Mouse (Mus musculus) G1E (cell line): ENCODE measurements around the gene Vwa3b. TPM values are rescaled to one million over a fixed set of nuclear protein-coding genes. Genes with fewer than 3 reads are reported as not detected.

ENCODE experiments used
- ATAC-seq: 2 replicates; pipeline ENCODE4 v1.8.0; 2016; ENCODE audit warnings: mild to moderate bottlenecking; ENCODE audit not compliant: insufficient number of reproducible peaks, poor library complexity, low FRiP score, severe bottlenecking; ENCODE audit errors: extremely low read depth
- DNase-seq: peaks from one replicate; pipeline ENCODE4 v3.0.0; 2012; ENCODE audit warnings: low spot score
- H3K27me3 ChIP-seq: 2 replicates; pipeline ENCODE4 v1.6.1; 2012; ENCODE audit warnings: mild to moderate bottlenecking, low read length, inconsistent platforms; ENCODE audit not compliant: insufficient read depth
- H3K36me3 ChIP-seq: replicated peaks from 2 replicates; pipeline ENCODE3; 2012; ENCODE audit warnings: mild to moderate bottlenecking, inconsistent platforms
- H3K4me1 ChIP-seq: 2 replicates; pipeline ENCODE4 v1.6.1; 2012; ENCODE audit warnings: low read depth, low read length, inconsistent platforms, mixed read lengths; ENCODE audit not compliant: insufficient read depth
- H3K4me3 ChIP-seq: 2 replicates; pipeline ENCODE4 v1.5.1; 2012; ENCODE audit warnings: low read depth, mild to moderate bottlenecking, inconsistent platforms, low read length, moderate library complexity, mixed read lengths
- H3K9me3 ChIP-seq: replicated peaks from 2 replicates; pipeline ENCODE4 v1.6.1; 2012; ENCODE audit warnings: inconsistent platforms
- CTCF ChIP-seq: IDR thresholded peaks from 2 replicates; pipeline ENCODE4 v1.5.1; 2012; ENCODE audit warnings: low read depth, low read length, inconsistent platforms, mixed read lengths
- GATA1 ChIP-seq: IDR thresholded peaks from 2 replicates; pipeline ENCODE4 v1.6.1; 2012; ENCODE audit warnings: borderline replicate concordance, low read length, inconsistent platforms, mixed read lengths
- GATA2 ChIP-seq: IDR thresholded peaks from 2 replicates; pipeline ENCODE4 v1.6.1; 2012; ENCODE audit warnings: low read depth, low read length, inconsistent platforms, borderline replicate concordance
- POLR2AphosphoS5 ChIP-seq: IDR thresholded peaks from 2 replicates; pipeline ENCODE4 v1.6.1; 2012; ENCODE audit warnings: low read depth, low read length, inconsistent platforms; ENCODE audit not compliant: insufficient replicate concordance
- TAL1 ChIP-seq: conservative IDR thresholded peaks from 2 replicates; pipeline ENCODE4 v1.6.1; 2012; ENCODE audit warnings: low read depth, low read length, inconsistent platforms, mixed read lengths
- polyA plus RNA-seq: library from polyadenylated mRNA; stranded (reverse); fragments of >175 nt; gene quantifications from 2 replicates; pipeline ENCODE4 v1.2.3, GENCODE M21; 2012
- total RNA-seq, 2 experiments: library from RNA; stranded (forward) in 1 of 2; stranded (reverse) in 1 of 2; fragments of 200-1000 nt in 1 of 2; fragments of >200 nt in 1 of 2; fragmentation: Nextera tagmentation in 1 of 2; gene quantifications; 2 replicates each; pipeline ENCODE4 v1.2.3; 2014 to 2017

The Vwa3b gene
- total and polyA plus RNA-seq, 3 experiments = 0.49 TPM; not detected in 2

DNA sequence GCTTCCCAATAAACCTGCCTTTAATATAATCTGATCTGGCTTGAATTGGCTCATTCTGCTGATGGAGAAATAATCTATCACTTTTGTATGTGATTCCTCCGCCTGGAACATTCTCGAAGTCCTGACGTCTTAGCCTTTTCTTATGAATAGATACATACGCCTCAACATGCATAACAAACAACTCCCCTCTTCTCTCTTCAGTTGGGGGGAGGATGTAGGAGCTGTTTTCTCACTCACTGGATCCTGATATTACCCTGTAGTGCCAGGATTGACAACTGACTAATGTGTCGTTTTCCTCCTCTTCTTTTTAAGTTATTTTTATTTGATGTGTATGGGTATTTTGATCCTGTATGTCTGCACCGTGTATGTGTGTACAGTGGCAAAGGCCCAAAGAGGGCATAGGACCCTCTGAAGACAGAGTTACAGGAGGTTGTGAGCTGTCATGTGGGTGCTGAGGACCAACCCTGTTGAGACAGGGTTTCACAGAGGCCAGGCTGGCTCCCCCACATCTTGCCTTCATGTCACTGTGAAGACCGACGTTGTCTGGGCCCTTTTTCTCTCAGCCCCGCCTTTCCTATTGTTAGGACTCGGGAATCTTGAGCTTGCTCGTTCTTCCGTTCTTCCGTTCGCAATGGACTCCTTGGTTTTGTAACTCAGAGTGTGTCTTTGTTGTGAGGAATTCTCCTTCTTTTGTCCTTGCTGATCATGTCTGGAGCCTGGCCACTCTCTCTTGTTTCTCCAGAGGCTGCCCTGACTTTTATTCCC lies 39.8 kb upstream of the Vwa3b start:
- no peaks in the 10 kb centered on the region for H3K9me3 ChIP-seq
- H3K36me3 ChIP-seq = no peaks in the 10 kb centered on the region
- peaks cover 68% of the 10 kb centered on the region for H3K27me3 ChIP-seq
- no peak overlapping the region for H3K4me3 ChIP-seq
- peaks cover 22% of the 10 kb centered on the region for H3K4me1 ChIP-seq
- DNase-seq (no peak), ATAC-seq (no peak)
- TF ChIP-seq POLR2AphosphoS5 (no peak), CTCF (no peak), TAL1 (no peak), GATA1 (no peak), GATA2 (no peak)

DNA sequence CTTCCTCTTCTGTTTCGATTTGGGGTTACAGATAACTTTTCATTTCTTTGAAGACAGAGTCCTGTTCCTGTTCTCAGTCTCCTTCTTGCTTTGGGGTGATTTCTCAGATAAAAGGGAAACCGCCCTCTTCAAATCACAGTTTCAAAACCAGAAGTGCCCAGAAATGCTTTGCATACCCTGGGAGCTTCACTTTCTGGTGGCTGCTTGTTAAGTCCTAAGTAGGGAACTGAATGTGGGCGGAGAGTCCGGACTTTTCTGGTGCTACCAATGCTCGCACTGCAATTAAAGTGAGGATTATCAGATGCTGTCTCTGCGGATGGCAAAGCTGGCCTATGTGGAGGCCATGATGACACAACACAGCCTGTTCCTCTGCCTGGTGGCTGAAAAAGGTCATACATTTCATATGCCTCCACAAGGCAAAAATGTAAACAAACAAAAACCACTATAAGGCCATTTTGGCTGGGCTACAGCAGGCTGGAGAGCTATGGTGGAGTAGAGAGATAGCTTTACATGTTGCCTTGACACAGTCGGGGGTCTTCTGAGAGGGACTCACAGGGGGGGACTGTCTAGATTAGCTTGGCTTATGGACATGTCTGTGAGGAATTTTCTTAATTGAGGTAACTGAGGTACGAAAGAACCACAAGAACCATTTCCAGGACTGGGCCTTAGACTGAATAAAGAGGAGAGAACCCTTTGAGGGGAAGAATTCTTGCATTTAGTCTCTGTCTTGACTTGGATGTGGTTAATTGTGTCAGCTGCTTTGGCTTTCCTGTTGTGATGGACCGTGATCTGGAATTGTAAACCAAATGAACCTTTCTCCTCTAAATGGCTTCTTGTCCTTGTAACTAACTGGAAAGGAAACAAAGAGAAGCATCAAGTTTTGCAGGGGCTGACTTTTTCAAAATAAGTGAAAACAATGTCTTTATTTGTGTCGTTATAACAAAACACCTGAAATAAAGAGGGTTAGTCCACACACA lies 38.9 kb upstream of the Vwa3b start:
- H3K4me1 ChIP-seq = peaks cover 17% of the 10 kb centered on the region
- ATAC-seq (no peak), DNase-seq (no peak)
- H3K9me3 ChIP-seq = no peaks in the 10 kb centered on the region
- H3K27me3 ChIP-seq = peaks cover 68% of the 10 kb centered on the region
- no peak for TF ChIP-seq GATA2
- no peak for TF ChIP-seq GATA1
- TF ChIP-seq TAL1 = no peak
- H3K36me3 ChIP-seq = no peaks in the 10 kb centered on the region
- H3K4me3 ChIP-seq = no peak overlapping the region

DNA sequence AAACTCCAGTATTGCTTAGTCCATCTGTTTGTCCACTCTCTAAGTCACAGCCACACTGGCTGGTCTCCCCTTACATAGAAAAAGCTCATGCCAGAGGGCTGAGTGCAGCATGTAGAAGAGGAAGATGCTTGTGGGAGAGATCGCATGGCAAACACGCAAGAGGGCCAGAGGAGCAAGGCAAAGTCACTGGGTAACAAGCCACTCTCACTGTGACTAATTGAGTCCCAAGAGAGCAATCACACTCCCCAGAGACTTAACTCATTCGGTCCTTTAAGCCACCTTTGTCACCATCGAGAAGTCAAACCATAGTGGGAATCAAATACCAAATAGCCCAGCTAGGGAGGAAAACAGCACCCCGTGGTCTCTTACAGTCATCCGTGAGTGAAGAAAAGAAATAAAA lies 38.2 kb upstream of the Vwa3b start:
- TF ChIP-seq POLR2AphosphoS5 (no peak), TAL1 (no peak), GATA1 (no peak)

DNA sequence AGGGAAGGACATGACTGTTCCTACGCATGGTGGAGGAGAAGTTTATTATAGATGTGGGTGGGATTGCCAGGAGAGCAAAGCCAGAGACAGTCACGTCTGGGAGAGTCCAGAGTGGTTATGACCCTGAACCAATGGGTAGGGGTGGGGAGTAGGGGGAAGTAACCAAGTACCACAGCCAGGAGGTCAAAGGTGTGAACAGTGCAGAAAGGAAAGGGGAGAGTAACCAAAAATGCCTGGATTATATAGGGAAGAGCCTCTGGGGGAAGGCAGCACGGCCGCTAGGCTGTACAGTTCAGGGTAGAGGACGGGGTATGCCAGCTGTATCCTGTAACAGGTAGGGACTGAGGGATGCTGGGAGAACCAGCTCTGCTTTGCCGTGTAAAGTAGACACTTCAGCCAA lies 37.8 kb upstream of the Vwa3b start:
- TF ChIP-seq CTCF (no peak), GATA2 (no peak), GATA1 (no peak), POLR2AphosphoS5 (no peak)
- no peak for ATAC-seq
- H3K4me3 ChIP-seq = no peak overlapping the region
- peaks cover 64% of the 10 kb centered on the region for H3K27me3 ChIP-seq
- DNase-seq = no peak
- peaks cover 12% of the 10 kb centered on the region for H3K4me1 ChIP-seq
- no peaks in the 10 kb centered on the region for H3K36me3 ChIP-seq
- no peaks in the 10 kb centered on the region for H3K9me3 ChIP-seq

More for the DNA sequence above, 38.2 kb upstream of the Vwa3b start:
- Histone ChIP-seq H3K9me3 (no peaks in the 10 kb centered on the region), H3K27me3 (peaks cover 65% of the 10 kb centered on the region), H3K36me3 (no peaks in the 10 kb centered on the region), H3K4me3 (no peak overlapping the region), H3K4me1 (peaks cover 13% of the 10 kb centered on the region)
- DNase-seq (no peak), ATAC-seq (no peak)

DNA sequence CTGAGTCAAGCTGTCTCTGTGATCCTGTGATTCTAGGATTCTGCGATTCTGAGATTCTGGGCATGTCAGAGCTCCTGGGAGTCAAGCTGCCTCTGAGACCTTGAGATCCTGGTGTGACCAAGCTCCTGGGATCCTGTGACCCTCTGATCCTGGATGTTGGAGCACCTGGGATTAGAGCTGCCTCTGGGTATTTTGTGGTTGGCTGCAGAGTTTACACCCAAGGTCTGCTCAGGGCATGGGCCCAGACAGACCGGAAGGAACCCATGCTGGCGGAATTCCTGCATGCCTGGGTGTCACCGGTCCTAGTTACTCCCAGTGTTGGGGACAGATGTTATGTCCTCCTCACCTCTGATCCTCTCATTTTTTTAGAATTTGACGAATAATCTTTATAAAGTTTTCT lies 32.1 kb upstream of the Vwa3b start:
- H3K4me3 ChIP-seq = no peak overlapping the region
- peaks cover 31% of the 10 kb centered on the region for H3K27me3 ChIP-seq
- H3K36me3 ChIP-seq = no peaks in the 10 kb centered on the region
- DNase-seq (no peak), ATAC-seq (no peak)
- TF ChIP-seq GATA1 (no peak), TAL1 (no peak), GATA2 (no peak), POLR2AphosphoS5 (no peak), CTCF (no peak)
- H3K4me1 ChIP-seq = no peaks in the 10 kb centered on the region
- H3K9me3 ChIP-seq = no peaks in the 10 kb centered on the region

DNA sequence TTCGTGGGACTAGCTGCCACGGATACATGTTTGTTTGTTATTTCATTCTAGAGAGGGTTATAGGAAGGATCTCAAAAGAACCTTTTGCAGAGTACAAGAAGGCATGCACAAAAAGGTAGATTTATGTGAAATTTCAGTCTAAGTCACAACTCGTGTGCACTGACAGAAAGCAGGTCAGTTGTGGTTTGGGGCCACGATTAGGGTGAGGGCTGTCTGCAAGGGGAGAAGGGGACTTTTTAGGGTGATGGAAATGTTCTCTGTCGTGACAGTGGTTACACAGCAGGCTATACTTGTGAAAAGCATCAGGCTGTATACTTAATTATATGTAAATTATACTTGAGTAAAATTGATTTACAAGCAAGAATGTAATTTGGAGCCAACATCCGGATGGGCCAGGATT lies 30.6 kb upstream of the Vwa3b start:
- no peaks in the 10 kb centered on the region for H3K9me3 ChIP-seq
- ATAC-seq (no peak), DNase-seq (no peak)
- peaks cover 22% of the 10 kb centered on the region for H3K27me3 ChIP-seq
- TF ChIP-seq GATA1 = no peak
- no peak for TF ChIP-seq POLR2AphosphoS5
- TF ChIP-seq GATA2 = no peak
- no peak for TF ChIP-seq TAL1
- TF ChIP-seq CTCF = no peak
- no peaks in the 10 kb centered on the region for H3K36me3 ChIP-seq
- no peak overlapping the region for H3K4me3 ChIP-seq
- peaks cover 2% of the 10 kb centered on the region for H3K4me1 ChIP-seq
